23 mouse cellular contexts compared by ENCODE assay signal in the genomic region with DNA sequence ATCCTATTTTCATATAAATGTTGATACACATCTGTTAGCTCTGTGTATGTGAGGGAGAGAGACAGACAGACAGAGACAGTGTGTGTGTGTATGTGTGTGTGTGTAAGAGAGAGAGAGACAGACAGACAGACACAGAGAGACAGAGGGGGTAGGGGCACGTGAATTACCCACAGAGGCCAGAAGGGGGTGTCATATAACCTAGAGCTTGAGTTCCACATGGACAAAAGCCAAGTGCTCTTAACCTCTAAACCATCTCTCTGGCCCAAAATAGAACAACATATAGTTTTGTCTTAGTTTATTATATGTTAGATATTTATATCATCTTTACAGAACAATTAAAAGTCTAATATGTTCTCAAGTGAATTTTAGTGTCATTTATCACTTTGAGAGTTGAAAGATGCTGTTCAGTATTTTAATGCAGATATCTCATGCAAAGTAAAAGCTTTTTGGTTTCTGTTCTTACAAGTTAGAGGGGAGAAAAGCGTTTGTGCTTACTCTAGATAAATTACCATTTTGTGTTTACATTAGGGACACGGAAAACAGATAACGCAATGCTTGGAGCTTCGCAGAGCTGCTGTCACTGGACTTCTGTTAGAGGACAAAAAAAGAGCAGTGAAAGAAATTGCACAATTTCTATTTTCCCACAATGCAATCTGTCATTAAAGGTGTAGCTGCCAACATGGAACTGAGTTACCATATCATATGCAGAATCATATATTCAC.
A peak's percentile ranks its signal among the peaks of the same experiment; 100 is the strongest.
DNase-seq lines count a peak whose midpoint lies in the region; ATAC-seq and TF ChIP-seq lines count a peak whose summit lies in the region.
"Had no signal": no experiment of that assay in that cellular context is flagged by ENCODE, and none has a peak within 500 bp of the region (broad histone marks: within the 10 kb centered on the region; RNA-seq: fewer than 3 reads in every experiment).

No protein-coding gene starts in this region.

- no peak for DNase-seq in layer of hippocampus, adult 2 months (ENCODE audit: low spot score in 2 of 2)
- DNase-seq in layer of hippocampus, adult 18-20 months (ENCODE audit: low spot score in 2 of 2), result no peak
- DNase-seq in lung, adult 18-20 months, result no peak
- DNase-seq in Patski (ENCODE audit: low read depth, low spot score), result no peak
- no peak for DNase-seq in T-cell, adult 2 months (ENCODE audit: low spot score)
- DNase-seq: B cell, adult 2 months; cerebellum, adult 2 months; cerebellum, postnatal 25 days; gastrocnemius, postnatal 10 days; heart, postnatal 4 days; kidney, adult 2 months; right cerebral cortex, adult 18-20 months had no signal

- no peak overlapping the region for H3K9ac ChIP-seq in lung, embryonic 16.5 days (ENCODE audit: low read length)
- H3K9ac ChIP-seq in hindbrain, embryonic 12.5 days, result no peak overlapping the region
- H3K9ac ChIP-seq: hindbrain, embryonic 15.5 days; limb, embryonic 12.5 days; liver, embryonic 14.5 days; neural tube, embryonic 15.5 days had no signal

- no peaks in the 10 kb centered on the region for H3K9me3 ChIP-seq in lung, embryonic 16.5 days (ENCODE audit: control insufficient read depth, low read length)
- no peaks in the 10 kb centered on the region for H3K9me3 ChIP-seq in hindbrain, embryonic 12.5 days (replicated peaks)
- H3K9me3 ChIP-seq: heart, embryonic 10.5 days; hindbrain, embryonic 15.5 days; limb, embryonic 12.5 days; neural tube, embryonic 15.5 days had no signal

- no peak overlapping the region for H3K27ac ChIP-seq in layer of hippocampus, adult 2 months
- H3K27ac ChIP-seq in lung, embryonic 16.5 days (ENCODE audit: low read length), result no peak overlapping the region
- H3K27ac ChIP-seq in hindbrain, embryonic 12.5 days, result no peak overlapping the region
- H3K27ac ChIP-seq: heart, embryonic 10.5 days; hindbrain, embryonic 15.5 days; kidney, postnatal 0 days; limb, embryonic 12.5 days; liver, embryonic 14.5 days; macrophage; neural tube, embryonic 15.5 days had no signal

- peak; percentile 43; the same call in 1 of the 2 replicates for ATAC-seq in lung, embryonic 16.5 days (ENCODE audit: low read depth)
- ATAC-seq in Patski, result no peak
- ATAC-seq in hindbrain, embryonic 12.5 days (ENCODE audit: low FRiP score), result no peak
- ATAC-seq: forebrain, embryonic 16.5 days had no signal

- in situ Hi-C loops in Patski (cut with MboI; ENCODE audit: low pct_unique_long_range_greater_than_20kb), result no loop called here

- 19% methylated on average over 5 of the region's 5 CpGs for WGBS in lung, embryonic 16.5 days
- 73% methylated on average over 5 of the region's 5 CpGs for WGBS in hindbrain, embryonic 12.5 days

- H3K27me3 ChIP-seq in lung, embryonic 16.5 days (ENCODE audit: control insufficient read depth, insufficient read depth, low read depth, low read length), result no peaks in the 10 kb centered on the region
- H3K27me3 ChIP-seq in Patski, result no peaks in the 10 kb centered on the region
- H3K27me3 ChIP-seq in hindbrain, embryonic 12.5 days, result no peaks in the 10 kb centered on the region
- H3K27me3 ChIP-seq: hindbrain, embryonic 15.5 days; limb, embryonic 12.5 days; neural tube, embryonic 15.5 days had no signal

- TF ChIP-seq CTCF in layer of hippocampus, adult 2 months (conservative IDR thresholded peaks at IDR 0.05), result peak; percentile 54
- peak; percentile 11 for TF ChIP-seq CTCF in Patski (IDR thresholded peaks at IDR 0.05)

- no peak overlapping the region for H3K4me2 ChIP-seq in lung, embryonic 16.5 days (ENCODE audit: low read depth, low read length)
- no peak overlapping the region for H3K4me2 ChIP-seq in hindbrain, embryonic 12.5 days (replicated peaks)
- H3K4me2 ChIP-seq: hindbrain, embryonic 15.5 days; limb, embryonic 12.5 days; midbrain, embryonic 11.5 days; neural tube, embryonic 15.5 days had no signal

- POLR2A ChIA-PET in Patski (lab: Charles Lee), result interaction anchor here (0.6 kb wide), 1 partner anchor 992 kb away, joined by 3 read pairs; no protein-coding TSS in a partner anchor

- no peak overlapping the region for H3K4me3 ChIP-seq in layer of hippocampus, adult 2 months
- H3K4me3 ChIP-seq in lung, embryonic 16.5 days (ENCODE audit: low read length), result no peak overlapping the region
- H3K4me3 ChIP-seq in hindbrain, embryonic 12.5 days, result no peak overlapping the region
- H3K4me3 ChIP-seq: heart, embryonic 10.5 days; hindbrain, embryonic 15.5 days; limb, embryonic 12.5 days; neural tube, embryonic 15.5 days had no signal

- no peaks in the 10 kb centered on the region for H3K4me1 ChIP-seq in lung, embryonic 16.5 days (replicated peaks; ENCODE audit: control insufficient read depth, insufficient read depth, low read length)
- H3K4me1 ChIP-seq in hindbrain, embryonic 12.5 days, result no peaks in the 10 kb centered on the region
- H3K4me1 ChIP-seq: heart, embryonic 10.5 days; hindbrain, embryonic 15.5 days; limb, embryonic 12.5 days; neural tube, embryonic 15.5 days had no signal

- CTCF ChIA-PET in Patski (lab: Charles Lee), result interaction anchor here (0.9 kb wide), 1 partner anchor 12 kb away, joined by 3 read pairs; no protein-coding TSS in a partner anchor

- H3K36me3 ChIP-seq in lung, embryonic 16.5 days (ENCODE audit: control insufficient read depth, insufficient read depth, low read length), result no peaks in the 10 kb centered on the region
- H3K36me3 ChIP-seq in hindbrain, embryonic 12.5 days, result no peaks in the 10 kb centered on the region
- H3K36me3 ChIP-seq: heart, embryonic 10.5 days; hindbrain, embryonic 15.5 days; limb, embryonic 12.5 days; neural tube, embryonic 15.5 days had no signal
